ENCODE assay signal across 12 mouse cellular contexts in the genomic region with DNA sequence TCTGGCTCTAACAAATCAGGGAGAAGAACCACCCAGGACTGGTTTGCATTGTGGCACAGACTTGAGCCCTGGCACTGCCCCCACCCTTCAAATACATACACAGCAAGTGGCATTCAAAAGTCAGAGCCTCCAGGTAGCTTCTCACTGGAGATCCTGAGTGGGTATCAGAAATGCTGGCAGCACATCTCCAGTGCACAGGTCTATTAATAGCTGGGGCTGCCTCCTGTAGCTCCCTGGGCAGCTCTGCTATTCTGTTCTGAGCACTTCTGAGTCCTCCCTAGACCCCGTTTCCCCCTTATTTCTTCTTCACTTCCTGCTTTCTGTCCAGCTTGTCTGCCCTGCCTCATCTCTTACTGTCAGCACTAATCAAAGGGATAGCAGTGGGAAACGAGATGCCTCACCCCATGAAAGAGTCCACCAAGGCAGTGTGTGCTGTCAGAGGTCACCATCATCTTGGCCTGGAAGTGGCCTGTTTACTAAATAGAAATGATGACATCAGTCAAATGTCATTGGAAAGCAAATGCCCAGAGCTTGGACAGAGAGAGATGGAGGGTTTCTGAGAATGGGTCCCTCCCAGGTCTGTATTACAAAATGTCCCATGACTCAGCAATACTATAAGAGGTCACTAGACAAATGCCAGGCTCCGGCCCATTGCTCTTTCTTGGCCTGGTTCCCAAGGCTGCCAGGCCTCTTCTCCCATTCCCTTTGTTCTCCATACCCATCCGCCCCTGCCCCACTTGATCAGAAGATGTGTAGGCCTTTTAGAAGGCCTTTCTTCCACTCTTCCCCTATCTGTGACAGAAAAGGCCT. TPM values are rescaled to one million over a fixed set of nuclear protein-coding genes. Genes with fewer than 3 reads are reported as not detected.
A peak's percentile ranks its signal among the peaks of the same experiment; 100 is the strongest.
DNase-seq lines count a peak whose midpoint lies in the region; ATAC-seq lines count a peak whose summit lies in the region.
"Had no signal": no experiment of that assay in that cellular context is flagged by ENCODE, and none has a peak within 500 bp of the region (broad histone marks: within the 10 kb centered on the region; RNA-seq: fewer than 3 reads in every experiment).

No protein-coding gene starts in this region.

- WGBS in heart, embryonic 12.5 days: 27% methylated on average over 4 of the region's 4 CpGs

- no peak overlapping the region for H3K4me3 ChIP-seq in heart, embryonic 12.5 days
- H3K4me3 ChIP-seq: embryonic facial prominence, embryonic 15.5 days had no signal

- DNase-seq in heart, adult 11 months: peak; percentile 93
- DNase-seq in heart, postnatal 4 days: no peak
- DNase-seq in retina, postnatal 1 day: peak; percentile 58
- DNase-seq in retina, embryonic 14.5 days (ENCODE audit: low spot score): no peak
- DNase-seq in right cerebral cortex, adult 18-20 months: no peak
- no peak for DNase-seq in ovary, postnatal 10 days (ENCODE audit: low spot score)
- no peak for DNase-seq in embryo, embryonic 10.5 days (ENCODE audit: low spot score)
- DNase-seq: cerebellum, adult 18-20 months; right cerebral cortex, postnatal 25 days had no signal

- H3K4me1 ChIP-seq in heart, embryonic 12.5 days (replicated peaks): peaks cover 43% of the 10 kb centered on the region

- no peak for ATAC-seq in heart, embryonic 12.5 days (ENCODE audit: insufficient number of reproducible peaks, low FRiP score)

- H3K9ac ChIP-seq in heart, embryonic 12.5 days: no peak overlapping the region
- H3K9ac ChIP-seq: embryonic facial prominence, embryonic 15.5 days had no signal

- no peaks in the 10 kb centered on the region for H3K36me3 ChIP-seq in heart, embryonic 12.5 days
- H3K36me3 ChIP-seq: embryonic facial prominence, embryonic 15.5 days had no signal

- peak overlapping the region; percentile 39 for H3K27ac ChIP-seq in heart, embryonic 12.5 days (ENCODE audit: poor library complexity, severe bottlenecking)
- H3K27ac ChIP-seq: embryonic facial prominence, embryonic 15.5 days; macrophage had no signal

- H3K27me3 ChIP-seq in heart, embryonic 12.5 days (replicated peaks): no peaks in the 10 kb centered on the region
- H3K27me3 ChIP-seq: embryonic facial prominence, embryonic 15.5 days had no signal

- peak overlapping the region; percentile 1; the same call in 1 of the 2 replicates for H3K4me2 ChIP-seq in heart, embryonic 12.5 days
- H3K4me2 ChIP-seq: embryonic facial prominence, embryonic 15.5 days had no signal

- H3K9me3 ChIP-seq in heart, embryonic 12.5 days (replicated peaks): no peaks in the 10 kb centered on the region
- H3K9me3 ChIP-seq: embryonic facial prominence, embryonic 15.5 days had no signal

RNA-seq across cellular contexts. Expression of a gene that starts 46.4 kb away (rescaled TPM):
- total RNA-seq in heart, postnatal 4 days (2021): 10 to 100 TPM; 85.1 to 94.5 TPM
- polyA plus RNA-seq in heart, embryonic 12.5 days (2016; fragmentation: Nextera tagmentation; extraction: Ambion mirVana): 78.3 and 79.8 TPM in 2 replicates

Comparison
In these comparisons a context has a peak if more than half of its experiments do, and no peak if none do; other contexts are left out.
1. DNase-seq: peak in heart, adult 11 months (single experiment) and retina, postnatal 1 day (single experiment); none in heart, postnatal 4 days (single experiment), retina, embryonic 14.5 days (single experiment), right cerebral cortex, adult 18-20 months (single experiment), ovary, postnatal 10 days (single experiment) and embryo, embryonic 10.5 days (single experiment).